Mouse (Mus musculus): ENCODE results near the gene Prodh2.

GRCm38 (mm10) chr7:30456911-30457628, 36.4 kb upstream of the Prodh2 start:
- TF ChIP-seq MAFK (IDR thresholded peaks at IDR 0.05; ENCODE audit: insufficient read depth, low read depth, low read length) (no peak), ZC3H11A (IDR thresholded peaks at IDR 0.05; ENCODE audit: borderline replicate concordance, low read depth, low read length) (no peak), ZNF384 (IDR thresholded peaks at IDR 0.05; ENCODE audit: low read depth, low read length) (no peak), HCFC1 (IDR thresholded peaks at IDR 0.05; ENCODE audit: borderline replicate concordance, insufficient read depth, low read length) (no peak), CHD2 (IDR thresholded peaks at IDR 0.05; ENCODE audit: low read depth, low read length) (no peak)
